Mouse (Mus musculus) naive thymus-derived CD4-positive, alpha-beta T cell, adult 2 months (primary cell): ENCODE measurements around the gene Rac3.

Source experiments
- DNase-seq: peaks from one replicate; pipeline ENCODE4 v3.0.0-alpha.2; 2011; ENCODE audit warnings: low read depth

The Rac3 gene

GRCm38 (mm10) chr11:120706120-120706519, 15.2 kb upstream of the Rac3 start:
- no peak for DNase-seq

GRCm38 (mm10) chr11:120707225-120707624, 14.0 kb upstream of the Rac3 start:
- no peak for DNase-seq

GRCm38 (mm10) chr11:120707969-120708368, 13.3 kb upstream of the Rac3 start:
- DNase-seq: no peak

GRCm38 (mm10) chr11:120709551-120709950, 11.7 kb upstream of the Rac3 start:
- DNase-seq: no peak

GRCm38 (mm10) chr11:120710672-120711071, 10.6 kb upstream of the Rac3 start:
- DNase-seq: no peak

- DNase-seq: no peak
Measured at GRCm38 (mm10) chr11:120711980-120712604, 9.2 kb upstream of the Rac3 start.

GRCm38 (mm10) chr11:120712771-120713568, 8.3 kb upstream of the Rac3 start:
- peak; percentile 87 for DNase-seq

GRCm38 (mm10) chr11:120713580-120714518, 7.4 kb upstream of the Rac3 start, which contains the start of the genes Cenpx and Lrrc45:
TSS of gene Cenpx (minus strand) at chr11:120713738.
TSS of gene Lrrc45 (plus strand) at chr11:120713925.
- DNase-seq: peak; percentile 97

GRCm38 (mm10) chr11:120714546-120714945, 6.7 kb upstream of the Rac3 start:
- no peak for DNase-seq

GRCm38 (mm10) chr11:120715131-120715530, 6.1 kb upstream of the Rac3 start:
- no peak for DNase-seq

GRCm38 (mm10) chr11:120719242-120719641, 2.0 kb upstream of the Rac3 start:
- no peak for DNase-seq

- DNase-seq: no peak
Measured at GRCm38 (mm10) chr11:120719841-120720376, 1.4 kb upstream of the Rac3 start.

GRCm38 (mm10) chr11:120720450-120720849, 820 bp upstream of the Rac3 start:
- DNase-seq: peak; percentile 96

- no peak for DNase-seq
Measured at GRCm38 (mm10) chr11:120722067-120722630, 879 bp downstream of the Rac3 start.

GRCm38 (mm10) chr11:120722761-120723382, 1.6 kb downstream of the Rac3 start:
- DNase-seq: no peak

- no peak for DNase-seq
Measured at GRCm38 (mm10) chr11:120723509-120723908, 2.2 kb downstream of the Rac3 start.

- no peak for DNase-seq
Measured at GRCm38 (mm10) chr11:120726243-120727168, 5.2 kb downstream of the Rac3 start.

GRCm38 (mm10) chr11:120727169-120727527, 5.9 kb downstream of the Rac3 start, which contains the start of gene Dcxr:
TSS of gene Dcxr (minus strand) at chr11:120727281.
- no peak for DNase-seq

- no peak for DNase-seq
Measured at GRCm38 (mm10) chr11:120727564-120727963, 6.3 kb downstream of the Rac3 start.
